Mouse (Mus musculus): Measurements from ENCODE around the gene Atp6v1g2. TPM values are rescaled to one million over a fixed set of nuclear protein-coding genes. Genes with fewer than 3 reads are reported as not detected.
A peak's percentile ranks its signal among the peaks of the same experiment; 100 is the strongest.

Atp6v1g2 gene
- total RNA-seq, 2 experiments from 2014 or later, result 1.1 to 1.8 TPM

DNA sequence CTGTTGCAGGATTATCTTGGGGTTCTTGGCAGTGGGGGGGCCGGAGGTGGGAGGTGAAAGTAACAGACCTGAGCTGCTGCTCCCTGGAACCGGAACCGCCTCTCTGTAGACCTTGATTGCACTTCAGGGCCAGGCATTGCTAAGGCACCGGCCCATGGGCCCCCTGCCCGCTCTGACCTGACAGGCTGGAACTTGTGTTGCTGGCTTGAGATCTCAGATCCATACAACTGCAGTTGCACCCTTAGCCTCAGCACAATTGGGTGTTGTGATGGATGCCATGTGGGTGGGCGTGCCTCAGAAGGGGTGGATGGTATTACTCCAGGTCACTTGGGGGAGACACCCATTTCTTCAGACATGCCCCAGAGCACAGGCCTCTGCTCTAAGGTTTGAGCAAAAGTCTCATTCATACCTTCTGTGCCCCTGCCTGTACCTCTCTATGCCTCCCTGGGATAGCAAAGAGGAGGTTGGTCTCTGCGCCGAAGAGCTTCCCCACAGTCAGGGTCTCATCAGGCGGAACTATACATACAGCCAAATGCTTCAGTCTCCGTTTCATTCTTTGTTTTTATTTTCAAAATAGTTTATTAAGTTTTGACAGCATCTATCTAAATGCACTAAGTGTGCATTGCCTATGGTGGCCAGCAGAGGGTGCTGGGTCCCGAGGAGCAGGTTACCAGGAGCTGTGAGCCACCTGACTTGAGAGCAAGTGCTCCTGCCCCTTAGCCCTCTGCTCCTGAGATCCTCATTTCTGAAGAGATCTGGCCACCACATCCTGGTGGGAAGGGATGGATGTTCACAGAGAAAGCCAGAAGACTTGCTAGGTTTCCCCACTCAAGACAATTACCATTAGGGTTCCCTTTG is 21.0 kb downstream of the Atp6v1g2 start:
- DNase-seq (ENCODE audit: low spot score), result peak; percentile 63

DNA sequence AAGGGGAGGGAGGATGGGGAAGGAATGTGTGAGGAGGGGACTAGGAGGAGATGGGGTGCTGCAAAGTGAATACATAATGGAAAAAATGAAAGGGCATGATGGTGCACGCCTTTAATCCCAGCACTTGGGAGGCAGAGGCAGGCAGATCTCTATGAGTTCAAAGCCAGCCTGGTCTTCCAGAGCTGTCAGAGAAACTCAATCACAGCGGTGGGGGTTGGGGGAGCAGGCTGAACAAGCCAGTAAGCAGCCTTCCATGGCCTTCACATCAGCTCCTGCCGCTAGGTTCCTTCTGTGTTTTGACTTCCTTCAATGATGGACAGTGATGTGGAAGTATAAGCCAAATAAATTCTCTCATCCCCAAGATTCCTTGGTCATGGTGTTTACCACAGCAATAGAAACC is 21.8 kb downstream of the Atp6v1g2 start:
- DNase-seq (ENCODE audit: low spot score), result no peak

DNA sequence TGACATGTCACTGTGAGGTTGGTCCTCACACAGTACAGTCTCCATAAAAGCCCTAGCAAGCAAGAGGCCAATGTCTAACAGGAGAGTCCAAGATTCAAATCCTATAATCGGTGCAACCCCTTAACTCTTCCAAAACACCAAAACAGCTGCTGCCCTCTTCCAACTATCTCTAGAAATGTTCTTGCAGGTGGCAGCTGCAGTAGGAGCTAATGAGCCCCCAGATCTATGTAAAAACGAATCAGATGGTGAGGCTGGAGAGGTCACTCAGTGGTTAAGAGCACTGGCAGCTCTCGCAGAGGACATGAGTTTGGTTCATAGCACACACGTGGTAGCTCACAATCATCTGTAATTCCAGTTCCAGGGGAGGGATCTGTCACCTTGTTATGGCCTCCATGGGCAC is 22.2 kb downstream of the Atp6v1g2 start:
- DNase-seq (ENCODE audit: low spot score), result no peak

DNA sequence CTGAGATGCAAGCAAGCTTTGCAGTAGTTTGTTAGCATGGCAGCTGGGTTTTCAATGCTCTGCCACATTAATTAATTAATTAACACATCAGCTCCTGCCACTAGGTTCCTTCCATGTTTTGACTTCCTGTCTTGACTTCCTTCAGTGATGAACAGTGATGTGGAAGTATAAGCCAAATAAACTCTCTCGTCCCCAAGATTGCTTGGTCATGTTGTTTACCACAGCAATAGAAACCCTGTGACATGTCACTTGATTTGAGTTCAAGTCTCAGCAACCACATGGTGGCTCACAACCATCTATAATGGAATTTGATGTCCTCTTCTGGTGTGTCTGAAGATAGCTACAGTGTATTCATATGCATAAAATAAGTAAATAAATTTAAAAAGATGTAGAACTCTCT is 23.9 kb downstream of the Atp6v1g2 start:
- no peak for DNase-seq (ENCODE audit: low spot score)

DNA sequence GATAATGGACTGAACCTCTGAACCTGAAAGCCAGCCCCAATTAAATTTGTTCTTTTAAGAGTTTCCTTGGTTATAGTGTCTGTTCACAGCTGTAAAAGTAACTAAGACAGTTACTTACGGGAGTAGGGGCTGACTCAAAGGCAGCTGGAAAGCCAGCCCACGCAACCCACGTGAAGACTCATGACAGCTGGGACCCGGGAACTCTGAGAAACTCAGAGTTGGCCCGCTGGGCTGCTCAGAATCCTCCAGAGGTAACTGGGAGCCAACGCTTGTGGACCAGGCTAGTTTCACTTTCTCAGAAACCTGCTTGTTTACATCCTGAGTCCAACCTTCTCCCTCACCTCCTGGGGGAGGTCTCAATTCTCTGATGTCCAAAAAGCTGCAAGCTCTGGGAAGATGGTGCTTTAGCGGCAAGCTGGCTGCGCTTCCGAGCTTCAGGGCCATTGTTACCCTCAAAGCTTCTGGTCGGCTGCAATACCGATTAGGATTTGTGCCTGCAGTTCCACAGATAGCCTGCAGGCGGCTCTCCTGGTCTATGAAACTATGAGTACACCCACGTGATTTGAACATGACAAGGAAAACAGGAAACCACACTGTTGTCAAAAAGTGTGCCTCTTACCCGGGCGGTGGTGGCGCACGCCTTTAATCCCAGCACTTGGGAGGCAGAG is 24.5 kb downstream of the Atp6v1g2 start:
- peak; percentile 97 for DNase-seq (ENCODE audit: low spot score)

DNA sequence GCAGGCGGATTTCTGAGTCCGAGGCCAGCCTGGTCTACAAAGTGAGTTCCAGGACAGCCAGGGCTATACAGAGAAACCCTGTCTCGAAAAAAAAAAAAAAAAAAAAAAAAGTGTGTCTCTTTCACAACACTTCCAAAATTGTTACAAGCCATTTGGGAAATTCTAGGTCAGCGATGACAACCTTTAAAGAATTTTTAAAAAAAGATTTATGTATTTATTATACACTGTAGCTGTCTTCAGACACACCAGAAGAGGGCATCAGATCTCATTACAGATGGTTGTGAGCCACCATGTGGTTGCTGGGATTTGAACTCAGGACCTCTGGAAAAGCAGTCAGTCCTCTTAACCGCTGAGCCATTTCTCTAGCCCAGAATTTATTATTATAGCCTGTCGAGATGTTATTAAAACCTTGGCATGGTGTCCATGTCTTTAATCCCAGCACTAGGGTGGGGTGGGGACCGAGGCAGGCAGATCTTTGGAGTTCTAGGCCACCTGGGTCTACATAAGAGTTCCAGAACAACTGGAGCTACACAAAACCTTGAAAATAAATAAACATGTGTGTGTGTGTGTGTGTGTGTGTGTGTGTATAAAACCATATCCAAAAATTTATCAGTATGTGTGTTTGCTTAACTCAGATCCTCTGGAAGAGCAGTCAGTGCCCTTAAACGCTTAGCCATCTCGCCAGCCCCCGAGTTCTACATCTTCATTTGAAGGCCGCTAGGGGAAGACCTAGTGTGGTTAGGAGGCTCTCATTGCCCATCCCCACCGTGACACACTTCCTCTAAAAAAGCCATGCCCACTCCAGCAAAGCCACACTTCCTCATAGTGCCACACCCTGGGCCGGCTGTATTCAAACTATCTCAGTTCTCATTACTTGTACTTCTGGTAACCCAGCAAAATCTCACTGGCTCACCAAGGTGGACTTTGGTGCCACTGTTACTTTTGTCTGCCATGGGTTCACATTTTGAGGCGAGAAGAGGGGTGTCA is 25.3 kb downstream of the Atp6v1g2 start:
- DNase-seq (ENCODE audit: low spot score), result peak; percentile 56

DNA sequence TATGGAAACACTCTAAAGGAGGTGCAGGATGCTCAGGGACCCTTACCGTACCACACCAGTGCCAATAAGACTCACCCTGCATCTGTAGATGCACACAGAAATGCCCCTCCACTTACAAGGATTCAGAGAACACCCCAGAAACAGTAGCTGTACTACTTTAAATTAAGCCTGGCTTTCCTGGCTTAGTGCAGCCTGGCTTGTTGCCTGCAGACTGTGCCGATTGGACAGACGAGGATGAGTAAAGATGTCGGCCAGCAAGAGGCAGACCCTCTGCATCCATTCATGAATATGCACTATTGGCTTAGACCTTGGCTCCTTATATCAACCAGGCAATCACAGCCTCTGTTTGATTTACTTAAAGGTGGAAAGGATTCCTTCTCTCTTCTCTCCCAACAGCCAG is 26.2 kb downstream of the Atp6v1g2 start:
- no peak for DNase-seq (ENCODE audit: low spot score)

DNA sequence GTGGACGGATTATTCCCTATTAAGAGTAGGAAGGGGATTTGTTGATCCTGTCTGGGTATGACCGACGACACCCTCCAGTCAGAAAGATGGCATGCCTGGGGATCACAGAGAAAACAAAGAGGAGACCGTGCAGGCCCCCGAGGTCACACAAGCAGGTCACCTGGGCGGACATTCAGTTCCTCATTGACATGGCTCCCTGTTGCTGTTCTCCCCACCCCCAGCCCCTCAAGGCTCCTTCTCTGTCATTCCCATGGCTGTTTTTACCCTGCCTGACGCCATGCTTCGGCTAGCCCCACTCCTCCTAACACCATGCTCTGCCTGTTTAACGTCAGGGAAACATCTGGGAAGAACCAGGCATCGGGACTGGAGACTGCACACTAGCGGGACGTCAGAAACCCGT is 28.2 kb downstream of the Atp6v1g2 start:
- no peak for DNase-seq (ENCODE audit: low spot score)

DNA sequence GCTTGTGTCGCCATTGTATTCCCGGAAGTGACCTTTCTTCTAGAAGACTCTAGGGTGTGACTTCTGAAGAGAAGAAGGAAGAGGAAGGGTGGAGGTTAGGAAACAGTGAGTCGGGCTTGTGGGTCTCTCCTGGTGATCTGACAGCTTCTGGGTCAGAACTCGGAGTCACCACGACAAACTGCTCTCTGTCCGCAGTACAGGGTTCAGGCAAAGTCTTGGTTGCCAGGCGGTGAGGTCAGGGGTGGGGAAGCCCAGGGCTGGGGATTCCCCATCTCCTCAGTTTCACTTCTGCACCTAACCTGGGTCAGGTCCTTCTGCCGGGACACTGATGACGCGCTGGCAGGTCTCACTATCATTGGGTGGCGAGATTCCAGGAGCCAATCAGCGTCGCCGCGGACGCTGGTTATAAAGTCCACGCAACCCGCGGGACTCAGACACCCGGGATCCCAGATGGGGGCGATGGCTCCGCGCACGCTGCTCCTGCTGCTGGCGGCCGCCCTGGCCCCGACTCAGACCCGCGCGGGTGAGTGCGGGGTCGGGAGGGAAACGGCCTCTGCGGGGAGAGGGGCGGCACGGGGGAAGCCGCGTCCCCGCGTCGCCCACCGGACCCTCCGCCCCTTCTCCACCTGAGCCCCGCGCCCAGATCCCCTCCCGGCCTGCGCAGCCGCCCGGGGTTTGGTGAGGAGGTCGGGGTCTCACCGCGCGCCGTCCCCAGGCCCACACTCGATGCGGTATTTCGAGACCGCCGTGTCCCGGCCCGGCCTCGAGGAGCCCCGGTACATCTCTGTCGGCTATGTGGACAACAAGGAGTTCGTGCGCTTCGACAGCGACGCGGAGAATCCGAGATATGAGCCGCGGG is 29.4 kb downstream of the Atp6v1g2 start, which contains the start of gene H2-D1:
Gene H2-D1, plus strand, starts transcription at position 67 of the 859 bp plus-strand sequence.
- DNase-seq (ENCODE audit: low spot score), result peak; percentile 99

DNA sequence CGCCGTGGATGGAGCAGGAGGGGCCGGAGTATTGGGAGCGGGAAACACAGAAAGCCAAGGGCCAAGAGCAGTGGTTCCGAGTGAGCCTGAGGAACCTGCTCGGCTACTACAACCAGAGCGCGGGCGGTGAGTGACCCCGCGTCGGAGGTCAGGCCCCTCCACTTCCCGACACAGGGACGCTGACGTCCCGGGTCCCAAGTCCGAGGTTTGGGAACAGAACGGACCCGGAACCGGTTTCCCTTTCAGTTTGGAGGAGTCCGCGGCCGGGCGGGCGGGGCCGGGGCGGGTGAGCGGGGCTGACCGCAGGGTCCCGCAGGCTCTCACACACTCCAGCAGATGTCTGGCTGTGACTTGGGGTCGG is 30.0 kb downstream of the Atp6v1g2 start:
- no peak for DNase-seq (ENCODE audit: low spot score)

DNA sequence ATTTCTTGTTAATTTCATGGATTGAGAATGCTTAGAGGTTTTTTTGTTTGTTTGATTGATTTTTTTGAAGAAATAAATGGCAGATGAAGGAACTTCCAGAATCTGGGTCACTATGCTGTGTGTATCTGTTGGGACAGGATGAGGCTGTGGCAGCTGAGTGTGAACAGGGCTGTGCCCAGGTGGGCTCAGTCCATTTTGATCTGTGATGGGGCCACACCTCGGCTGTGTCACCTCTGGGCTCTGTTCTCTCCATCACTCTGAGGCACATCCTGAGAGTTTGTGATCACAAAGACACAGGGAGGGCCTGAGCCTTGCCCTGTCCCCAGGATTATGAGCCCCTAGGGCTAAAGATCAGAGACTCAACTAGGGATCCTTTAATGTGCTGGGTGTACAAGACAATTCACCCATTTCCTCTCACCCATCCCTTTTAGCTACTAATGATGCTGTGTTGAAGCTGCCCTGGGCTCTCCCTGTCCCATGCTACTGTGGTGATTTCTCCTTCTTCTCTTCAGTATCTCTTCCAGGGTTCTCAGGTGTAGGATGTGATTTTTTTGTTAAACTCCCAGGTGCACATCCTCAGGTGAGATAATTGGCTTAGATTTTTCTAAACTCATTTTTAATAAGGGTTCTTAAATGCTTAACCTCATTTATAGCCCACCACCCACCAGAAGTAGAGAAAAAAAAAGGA is 34.1 kb downstream of the Atp6v1g2 start:
- DNase-seq (ENCODE audit: low spot score), result no peak

DNA sequence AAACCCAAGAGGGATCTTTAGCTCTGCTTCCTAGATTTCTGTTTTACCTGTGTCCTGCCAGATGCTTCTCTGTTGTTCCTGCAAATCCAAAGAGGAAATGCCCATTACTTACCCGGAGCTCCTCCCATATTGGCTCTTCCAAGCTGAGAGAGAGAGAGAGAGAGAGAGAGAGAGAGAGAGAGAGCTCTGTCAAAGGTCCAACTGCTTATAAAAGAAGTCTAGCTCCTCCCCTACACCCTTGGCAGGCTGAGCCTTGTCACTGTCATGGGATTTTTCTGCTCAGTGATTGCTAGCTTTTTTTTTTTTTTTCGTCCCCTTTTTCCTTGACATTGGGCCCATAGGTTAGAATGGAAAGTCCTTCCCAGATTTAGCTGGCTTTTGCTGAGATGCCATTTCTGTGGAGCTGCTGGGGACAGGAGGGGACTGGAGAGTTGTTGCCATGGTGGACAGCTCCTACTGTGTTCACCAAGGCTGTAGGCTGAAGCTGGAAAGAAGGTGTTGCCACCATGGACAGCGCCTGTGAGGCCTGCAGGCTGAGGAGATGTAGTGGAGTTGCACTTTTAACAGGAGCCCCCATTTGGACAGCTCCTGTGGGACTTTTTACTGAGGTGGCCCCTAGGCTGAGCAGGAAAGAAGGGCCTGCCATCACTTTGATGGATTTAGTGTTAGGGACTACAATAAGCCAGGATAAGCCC is 36.3 kb downstream of the Atp6v1g2 start:
- no peak for DNase-seq (ENCODE audit: low spot score)

DNA sequence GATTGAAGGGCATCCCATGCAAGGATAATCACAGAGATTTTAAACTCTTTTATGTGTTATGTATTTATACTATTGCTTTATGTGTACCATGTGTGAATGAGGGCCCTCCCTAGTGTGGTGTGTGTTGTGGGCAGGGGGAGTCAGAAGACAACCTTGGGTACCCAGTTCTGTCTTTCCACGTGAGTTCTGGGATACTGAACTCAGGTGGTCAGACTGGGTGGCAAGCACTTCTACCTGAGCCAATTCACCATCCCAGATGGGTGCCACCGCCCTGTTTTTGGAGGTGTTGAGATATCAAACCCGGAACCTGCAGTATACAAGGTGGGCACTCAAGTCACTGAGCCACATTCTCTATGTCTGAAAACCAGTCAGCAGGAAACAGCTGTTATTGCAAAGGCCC is 38.8 kb downstream of the Atp6v1g2 start:
- DNase-seq (ENCODE audit: low spot score), result no peak

DNA sequence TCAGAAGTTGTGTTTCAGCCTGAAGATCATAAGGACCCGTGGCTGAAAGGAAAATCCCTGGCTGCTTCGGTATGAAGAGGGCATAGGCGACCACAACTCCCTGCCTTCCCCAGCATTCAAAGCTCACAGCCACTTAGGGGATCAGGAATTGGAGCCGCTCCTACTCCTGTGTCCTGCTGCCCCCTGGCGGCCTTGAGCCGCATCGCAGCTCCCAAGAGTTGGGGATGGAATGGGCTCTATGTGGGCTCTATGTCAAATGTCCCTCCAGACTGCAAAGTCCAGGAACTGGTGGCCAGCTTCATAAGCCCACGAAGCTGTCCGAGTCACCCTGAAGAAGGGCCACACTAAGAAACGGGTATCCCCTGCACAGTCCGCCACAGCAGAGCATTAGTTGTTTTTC is 41.3 kb downstream of the Atp6v1g2 start:
- peak; percentile 87 for DNase-seq (ENCODE audit: low spot score)

DNA sequence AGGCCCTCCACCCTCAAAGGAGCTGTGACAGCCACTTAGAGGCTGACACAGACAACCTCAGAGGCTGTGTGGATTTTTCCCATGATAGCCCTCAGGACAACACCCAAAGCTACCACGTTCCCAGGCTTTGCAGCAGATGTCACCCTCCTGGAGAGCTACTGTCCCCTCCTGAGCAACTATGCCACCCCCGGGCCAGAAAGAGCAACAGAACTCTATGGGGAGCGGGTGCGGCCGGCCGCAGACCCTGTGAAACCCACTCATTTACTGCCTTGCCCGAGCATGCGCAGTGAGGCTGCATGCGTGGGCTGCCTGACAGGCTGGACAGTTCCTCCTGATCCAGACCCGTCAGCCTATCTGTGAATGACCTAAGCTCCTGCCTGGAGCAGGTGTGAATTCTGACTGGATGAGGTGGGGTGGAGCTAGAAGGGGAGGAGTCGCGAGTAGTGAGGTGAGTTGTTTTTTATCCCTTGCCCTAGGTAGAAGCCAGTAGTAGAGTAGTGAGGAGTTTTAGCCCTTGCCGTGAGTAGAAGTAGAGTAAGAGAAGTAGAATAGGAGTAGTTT is 42.9 kb downstream of the Atp6v1g2 start:
- no peak for DNase-seq (ENCODE audit: low spot score)

DNA sequence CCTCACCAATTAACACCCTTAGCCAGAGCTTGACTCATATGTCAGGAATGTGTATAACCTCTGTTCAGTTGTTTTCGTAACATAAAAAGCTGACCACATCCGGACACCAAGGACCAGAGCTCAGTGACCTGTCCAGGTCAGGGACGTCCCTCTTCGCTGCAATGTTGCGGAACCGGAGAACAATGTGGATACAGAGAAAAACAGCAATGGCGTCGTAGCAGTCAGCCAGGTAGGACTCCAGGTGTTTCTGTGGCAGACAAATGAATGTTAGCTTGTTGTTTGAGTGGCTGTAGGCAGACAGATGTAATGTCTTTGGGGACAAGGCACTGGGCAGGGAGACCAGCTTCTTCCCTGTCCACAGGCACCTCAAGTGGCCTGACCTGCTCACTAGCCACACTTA is 44.6 kb downstream of the Atp6v1g2 start:
- no peak for DNase-seq (ENCODE audit: low spot score)

DNA sequence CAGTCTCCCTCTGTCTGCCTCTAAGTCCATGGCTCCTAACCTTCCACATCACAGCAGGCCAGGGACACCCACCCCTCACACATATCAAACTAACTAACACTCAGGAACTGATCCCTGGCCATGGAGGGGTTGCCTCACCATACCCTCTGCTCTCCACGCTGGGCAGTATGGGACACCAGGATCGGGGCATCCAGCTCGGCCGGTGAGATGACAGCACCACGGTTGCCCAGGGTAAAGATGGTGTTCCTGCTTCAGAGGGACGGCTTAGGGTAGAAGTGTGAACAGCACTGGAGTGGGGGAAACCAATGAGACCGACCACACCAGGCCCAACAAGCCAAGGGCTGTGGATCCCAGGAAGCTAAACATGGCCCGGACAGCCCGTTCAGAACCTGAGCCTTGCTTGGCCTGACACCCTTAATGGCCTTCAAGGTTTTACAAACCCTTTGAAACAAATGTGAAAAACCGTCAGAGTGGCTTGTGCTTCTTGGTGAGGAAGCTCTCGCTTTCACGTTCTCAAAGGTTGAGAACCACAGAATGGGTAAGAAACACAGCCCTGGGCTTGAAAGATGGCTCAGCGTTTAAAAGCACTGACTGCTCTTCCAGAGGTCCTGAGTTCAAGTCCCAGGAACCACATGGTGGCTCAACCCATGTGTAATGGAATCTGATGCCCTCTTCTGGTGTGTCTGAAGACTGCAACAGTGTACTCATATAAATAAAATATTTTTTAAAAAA is 45.7 kb downstream of the Atp6v1g2 start:
- no peak for DNase-seq (ENCODE audit: low spot score)

DNA sequence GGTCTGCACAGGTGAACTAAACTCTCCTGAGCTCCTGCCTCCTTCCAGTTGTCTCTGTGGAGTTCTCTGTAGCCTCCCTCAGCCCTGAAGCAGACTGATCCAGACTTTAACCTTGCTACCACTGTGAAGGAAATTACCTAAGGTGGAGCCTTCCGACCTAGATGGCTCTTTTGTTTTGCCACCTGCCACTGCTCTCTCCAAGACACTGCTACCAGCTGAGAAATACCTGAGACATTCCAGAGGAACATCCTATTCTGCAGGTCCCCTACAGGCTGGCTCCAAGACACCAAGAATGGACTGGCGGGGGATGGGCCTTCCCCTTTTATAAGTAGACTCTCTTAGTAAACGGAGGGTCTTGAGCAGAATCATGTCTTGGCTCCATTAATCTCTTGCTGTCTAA is 46.8 kb downstream of the Atp6v1g2 start:
- no peak for DNase-seq (ENCODE audit: low spot score)

DNA sequence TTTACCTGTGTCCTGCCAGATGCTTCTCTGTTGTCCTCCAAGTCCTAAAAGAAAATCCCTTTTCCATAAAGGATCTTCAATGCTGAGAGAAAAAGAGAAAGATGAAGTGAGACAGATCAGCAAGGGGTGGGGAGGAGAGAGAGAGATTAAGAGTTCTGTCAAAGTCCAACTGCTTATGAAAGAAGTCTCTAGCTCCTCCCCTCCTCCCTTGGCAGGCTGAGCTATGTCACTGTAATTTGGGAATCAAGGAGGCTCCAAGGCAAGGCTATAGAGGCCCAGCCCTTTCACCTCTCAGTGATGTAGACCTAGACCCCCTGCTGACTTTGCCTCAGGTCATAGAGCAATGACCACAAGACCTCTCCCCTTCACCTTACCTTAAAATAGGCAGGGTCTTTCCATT is 52.0 kb downstream of the Atp6v1g2 start:
- no peak for DNase-seq (ENCODE audit: low spot score)

Measured in gastrocnemius, adult 18-20 months (tissue).